Mouse (Mus musculus): ENCODE measurements around the gene Ophn1. TPM values are rescaled to one million over a fixed set of nuclear protein-coding genes. Genes with fewer than 3 reads are reported as not detected.

Gene Ophn1
- total RNA-seq, 2 experiments from 2014 or later = 34.5 to 40.4 TPM

Small RNA genes lying within 50 kb of the gene (microRNA-seq; reads per million reads assigned to microRNA genes)
- gene Gm27554 = 0 reads per million in 2 experiments

Other genes with a start within 250 kb of the Ophn1 start
- 10 to 100 TPM; 36.9 to 43.0 TPM for gene Yipf6, start 45.3 kb upstream of the Ophn1 start, total RNA-seq (2021)
- 1 to 10 TPM; 6.1 to 8.0 TPM for gene Stard8, start 112.2 kb upstream of the Ophn1 start, total RNA-seq (2021)
- 10 to 100 TPM; 13.1 to 15.2 TPM for gene Efnb1, start 245.1 kb upstream of the Ophn1 start, total RNA-seq (2021)

Data from layer of hippocampus, postnatal 36 days (tissue).